Mouse (Mus musculus) B cell, adult 67 days (primary cell): ENCODE results near the gene Lrrc14b. TPM values are rescaled to one million over a fixed set of nuclear protein-coding genes. Genes with fewer than 3 reads are reported as not detected.

Source experiments
- total RNA-seq, 2 experiments: library from RNA; stranded (reverse); gene quantifications; 4 replicates each; pipeline ENCODE4 v1.2.4; 2023

Lrrc14b gene
- total RNA-seq: not detected

DNA sequence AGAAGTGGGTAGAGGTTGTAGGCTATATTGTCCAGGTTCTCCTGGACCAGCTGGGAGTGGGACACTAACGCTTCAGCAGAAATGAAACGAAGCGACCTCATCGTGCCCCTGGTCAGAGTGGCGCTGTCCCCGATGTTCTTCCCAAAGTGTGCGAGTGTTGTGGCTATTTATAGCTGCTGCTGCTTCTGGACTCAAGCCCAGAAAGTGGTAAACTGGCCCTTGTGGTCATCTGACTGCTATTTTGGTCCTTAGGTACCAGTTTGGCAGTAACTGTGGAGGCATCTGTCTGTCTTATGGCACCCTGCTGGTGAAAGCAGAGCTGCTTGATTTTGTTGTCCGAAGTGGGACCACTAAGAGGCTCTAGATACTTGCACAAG, at the start of gene Lrrc14b:
Gene Lrrc14b (minus strand): TSS at position 147 of the 377 bp plus-strand sequence.

DNA sequence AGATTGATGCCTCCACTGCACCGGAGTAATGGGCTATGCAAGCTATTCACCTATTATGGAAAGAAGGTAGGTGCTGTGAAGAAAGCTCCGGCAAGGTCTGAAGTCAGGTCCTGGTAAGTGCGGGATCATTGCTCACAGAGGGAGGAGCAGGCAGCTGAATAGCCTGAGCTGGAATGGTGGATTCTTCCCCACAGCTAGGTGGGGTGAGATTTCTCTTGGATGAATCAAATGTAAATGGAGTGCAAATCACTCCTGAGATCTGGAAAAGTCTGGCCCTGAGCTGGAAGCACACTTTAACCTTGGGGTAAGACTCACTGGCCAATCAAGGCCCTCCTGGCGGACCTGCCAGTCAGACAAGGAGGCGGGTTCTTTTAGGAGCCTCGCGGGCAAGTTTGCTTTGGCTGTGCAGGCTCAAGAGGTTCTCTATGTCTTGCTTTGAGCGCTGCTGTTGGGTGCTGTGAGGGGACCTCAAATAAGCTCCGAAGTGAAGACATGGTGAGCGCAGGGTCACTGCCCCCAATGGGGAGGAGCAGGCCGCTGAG, 35.6 kb upstream of the Lrrc14b start, which contains the start of gene Ftl1-ps1:
Gene Ftl1-ps1 (plus strand): TSS at position 397 of the 542 bp plus-strand sequence.

DNA sequence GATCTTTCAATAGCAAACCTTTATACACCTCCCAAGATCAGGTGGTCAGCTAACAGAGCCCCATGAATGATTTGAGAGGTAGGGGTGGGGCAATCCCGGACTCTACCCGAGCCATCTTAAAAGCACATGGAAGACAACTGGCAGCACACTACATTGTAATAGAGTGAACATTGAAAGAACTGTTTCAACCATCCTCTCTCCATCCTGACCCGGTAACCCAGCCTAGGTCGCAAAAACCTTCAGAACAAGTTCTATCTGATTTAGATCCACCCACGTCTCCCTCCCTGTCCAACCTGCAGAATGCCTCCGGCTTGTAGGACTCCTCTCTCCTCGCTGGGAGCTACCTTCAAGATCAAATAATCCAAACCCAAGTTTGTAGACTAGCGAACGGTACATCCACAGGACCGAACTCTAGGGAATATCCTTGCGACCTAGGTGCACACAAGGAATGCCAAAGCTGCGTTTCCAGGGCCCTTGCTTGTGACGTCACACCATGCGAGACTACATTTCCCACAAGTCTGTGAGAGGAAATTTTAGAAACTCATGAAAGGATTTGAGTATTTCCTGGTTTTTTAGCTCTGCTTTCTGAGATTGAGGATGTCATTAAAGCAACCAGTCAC, 26.7 kb upstream of the Lrrc14b start, which contains the start of gene Zfp72:
Gene Zfp72 (minus strand): TSS at position 466 of the 620 bp plus-strand sequence.

DNA sequence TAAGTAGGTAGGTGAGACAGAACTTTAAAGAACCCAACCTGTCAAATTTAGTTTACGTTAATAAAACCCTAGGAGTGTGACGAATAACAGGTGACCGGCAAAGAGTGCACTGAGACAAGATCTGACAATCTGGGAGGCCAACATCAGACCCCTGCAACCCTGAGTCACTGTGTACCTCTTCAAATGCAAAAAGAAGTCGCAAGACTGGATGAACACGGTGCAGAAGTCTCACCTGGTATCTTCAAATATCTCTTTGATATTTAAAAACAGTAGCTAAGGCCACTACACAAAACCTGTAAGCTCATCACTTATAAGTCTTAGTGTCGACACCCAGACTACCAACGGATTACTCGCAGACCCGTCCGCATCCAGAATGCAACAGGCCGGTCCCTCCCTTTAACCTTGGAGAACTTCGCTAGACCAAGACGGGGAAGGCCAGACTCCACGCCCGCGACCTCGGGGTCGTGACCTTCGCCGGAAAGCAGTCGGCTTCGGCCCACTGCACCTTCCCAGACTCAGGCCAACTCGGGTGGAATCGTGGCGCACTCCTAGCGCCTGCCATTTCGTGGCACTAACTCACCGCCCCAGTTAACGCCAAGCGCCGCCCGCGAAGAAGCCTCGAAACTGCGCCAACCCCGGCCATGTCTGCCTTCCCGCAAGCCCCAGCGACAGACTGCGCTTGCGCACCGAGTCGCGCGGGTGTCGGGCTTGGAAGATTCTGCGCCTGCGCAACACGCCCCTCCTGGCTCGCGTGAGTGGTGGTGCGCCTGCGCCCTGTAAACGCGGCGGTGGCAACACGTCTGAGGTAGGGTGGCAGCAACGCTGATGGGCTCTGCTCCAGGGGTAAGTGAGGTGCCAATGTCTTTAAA, 14.0 kb downstream of the Lrrc14b start, which contains the start of the genes Sdha and Ccdc127:
Gene Sdha (minus strand): TSS at position 715 of the 869 bp plus-strand sequence.
Gene Ccdc127 (plus strand): TSS at position 744 of the 869 bp plus-strand sequence.

DNA sequence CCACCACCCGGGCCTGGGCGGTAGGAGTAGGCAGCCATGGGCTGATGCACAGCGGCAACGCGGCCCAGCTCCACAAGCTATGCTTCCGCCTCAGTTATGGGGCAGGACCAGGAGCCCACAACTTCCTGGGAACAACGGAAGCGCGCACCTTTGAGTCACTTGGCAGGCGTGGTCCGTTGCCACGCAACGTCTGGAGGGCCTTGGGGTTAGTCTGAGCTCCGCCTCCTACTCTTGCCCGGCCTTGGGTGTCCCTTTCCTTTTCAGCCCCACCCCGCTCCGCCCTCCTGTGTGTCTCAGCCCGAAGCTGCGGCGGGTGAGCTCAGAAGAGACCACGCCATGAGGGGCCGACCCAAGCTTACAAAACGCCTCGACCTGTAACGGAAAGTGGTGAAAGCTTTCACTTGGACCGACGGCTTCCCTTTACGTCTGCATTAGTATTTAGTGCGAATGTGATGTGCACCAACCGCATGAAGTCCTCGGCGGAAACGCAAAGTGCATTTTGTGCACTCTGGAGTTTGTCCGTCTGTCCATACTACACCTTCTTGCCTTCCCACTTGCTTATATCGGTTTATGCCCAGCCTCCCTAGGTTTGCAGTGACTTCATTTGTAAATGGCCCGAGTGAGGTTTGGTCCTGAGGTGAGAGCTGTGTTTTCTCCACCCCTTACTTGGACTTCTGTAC, 46.5 kb downstream of the Lrrc14b start, which contains the start of gene Pdcd6:
Gene Pdcd6 (minus strand): TSS at position 411 of the 680 bp plus-strand sequence.

Other genes starting within 250 kb of the Lrrc14b start
- gene Slc9a3, start 242.5 kb downstream of the Lrrc14b start, total RNA-seq: not detected
- gene Exoc3, start 155.3 kb downstream of the Lrrc14b start, total RNA-seq: 10 to 100 TPM; 46.9 to 52.2 TPM
- under 1 TPM in 1 of 2 experiments, not detected in 1; 0.78 TPM for gene Ahrr, start 71.7 kb downstream of the Lrrc14b start, total RNA-seq
- gene Pdcd6, start 46.4 kb downstream of the Lrrc14b start, total RNA-seq: 10 to 100 TPM; 73.2 to 79.2 TPM
- 100 to 1,000 TPM; 181 to 206 TPM for gene Sdha, start 13.7 kb downstream of the Lrrc14b start, total RNA-seq
- gene Ccdc127, start 13.7 kb downstream of the Lrrc14b start, total RNA-seq: 10 to 100 TPM; 23.6 to 35.5 TPM
- gene Zfp72, start 26.8 kb upstream of the Lrrc14b start, total RNA-seq: 1 to 10 TPM; 2.4 to 3.0 TPM
- 100 to 1,000 TPM; 514 to 545 TPM for gene Ftl1-ps1, start 35.7 kb upstream of the Lrrc14b start, total RNA-seq
- gene Zfp825, start 130.0 kb upstream of the Lrrc14b start, total RNA-seq: 10 to 100 TPM in 1 of 2 experiments, 1 to 10 TPM in 1; 9.3 to 10.7 TPM